Mouse (Mus musculus): ENCODE measurements around the gene Tmem131l. TPM values are rescaled to one million over a fixed set of nuclear protein-coding genes. Genes with fewer than 3 reads are reported as not detected.

Tmem131l gene
- polyA plus RNA-seq, 1 experiment, result 57.5 TPM

- Histone ChIP-seq H3K4me3 (ENCODE audit: insufficient read depth, low read length) (no peak overlapping the region), H3K4me1 (ENCODE audit: control insufficient read depth, insufficient read depth, low read length) (peaks cover 63% of the 10 kb centered on the region), H3K27ac (ENCODE audit: insufficient read depth, low read depth, low read length) (peak overlapping the region; percentile 60; the same call in 1 of the 2 replicates)
- TF ChIP-seq POLR2A (IDR thresholded peaks at IDR 0.05; ENCODE audit: borderline replicate concordance, low read depth, low read length) (no peak), CTCF (IDR thresholded peaks at IDR 0.05; ENCODE audit: low read depth, low read length) (no peak)
Observed at GRCm38 (mm10) chr3:83859595-83859994, 180.4 kb downstream of the Tmem131l start.

GRCm38 (mm10) chr3:83859071-83859470, 180.9 kb downstream of the Tmem131l start:
- peaks cover 58% of the 10 kb centered on the region for H3K4me1 ChIP-seq (ENCODE audit: control insufficient read depth, insufficient read depth, low read length)

GRCm38 (mm10) chr3:83857621-83858020, 182.4 kb downstream of the Tmem131l start:
- Histone ChIP-seq H3K4me3 (ENCODE audit: insufficient read depth, low read length) (no peak overlapping the region), H3K4me1 (ENCODE audit: control insufficient read depth, insufficient read depth, low read length) (peaks cover 51% of the 10 kb centered on the region), H3K27ac (ENCODE audit: insufficient read depth, low read depth, low read length) (no peak overlapping the region)
- TF ChIP-seq CTCF (IDR thresholded peaks at IDR 0.05; ENCODE audit: low read depth, low read length), result no peak
- no peak for TF ChIP-seq POLR2A (IDR thresholded peaks at IDR 0.05; ENCODE audit: borderline replicate concordance, low read depth, low read length)

More at GRCm38 (mm10) chr3:83859071-83859470, 180.9 kb downstream of the Tmem131l start:
- Histone ChIP-seq H3K4me3 (ENCODE audit: insufficient read depth, low read length) (no peak overlapping the region), H3K27ac (ENCODE audit: insufficient read depth, low read depth, low read length) (peak overlapping the region; percentile 60)
- TF ChIP-seq POLR2A (IDR thresholded peaks at IDR 0.05; ENCODE audit: borderline replicate concordance, low read depth, low read length), result no peak

GRCm38 (mm10) chr3:83855643-83856042, 184.3 kb downstream of the Tmem131l start:
- no peak overlapping the region for H3K4me3 ChIP-seq (ENCODE audit: insufficient read depth, low read length)
- TF ChIP-seq POLR2A (IDR thresholded peaks at IDR 0.05; ENCODE audit: borderline replicate concordance, low read depth, low read length), result no peak
- no peak for TF ChIP-seq CTCF (IDR thresholded peaks at IDR 0.05; ENCODE audit: low read depth, low read length)
- peaks cover 36% of the 10 kb centered on the region for H3K4me1 ChIP-seq (ENCODE audit: control insufficient read depth, insufficient read depth, low read length)
- no peak overlapping the region for H3K27ac ChIP-seq (ENCODE audit: insufficient read depth, low read depth, low read length)

DNA sequence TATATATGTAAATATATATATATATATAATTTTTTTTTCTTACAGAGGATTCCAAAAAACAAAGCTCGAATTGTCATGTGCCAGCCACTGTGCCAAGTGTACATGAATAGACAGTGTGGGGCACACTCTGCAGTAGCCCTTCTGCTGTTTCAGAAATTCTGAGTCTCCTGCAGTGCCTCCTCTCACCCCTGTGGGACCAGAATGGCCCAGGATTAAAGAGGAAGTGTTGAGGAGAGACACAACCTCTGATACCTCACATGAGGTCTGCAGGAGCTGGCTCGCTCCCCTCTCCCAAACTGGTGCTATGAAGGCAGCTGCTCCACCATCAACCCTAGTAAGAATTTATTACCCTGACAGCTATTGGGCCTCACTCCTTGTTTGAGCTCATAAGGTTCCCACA, 190.6 kb downstream of the Tmem131l start:
- Histone ChIP-seq H3K4me3 (ENCODE audit: insufficient read depth, low read length) (no peak overlapping the region), H3K27ac (ENCODE audit: insufficient read depth, low read depth, low read length) (no peak overlapping the region), H3K4me1 (ENCODE audit: control insufficient read depth, insufficient read depth, low read length) (peaks cover 18% of the 10 kb centered on the region)
- TF ChIP-seq CTCF (IDR thresholded peaks at IDR 0.05; ENCODE audit: low read depth, low read length) (no peak), POLR2A (IDR thresholded peaks at IDR 0.05; ENCODE audit: borderline replicate concordance, low read depth, low read length) (no peak)

Other genes starting within 250 kb of the Tmem131l start
- gene Tlr2, start 198.4 kb downstream of the Tmem131l start, polyA plus RNA-seq (2012; ENCODE audit: insufficient read depth, insufficient read length, missing spikeins), result 120 and 121 TPM in 2 replicates
- gene Mnd1, start 115.6 kb upstream of the Tmem131l start, polyA plus RNA-seq (2012; ENCODE audit: insufficient read depth, insufficient read length, missing spikeins), result 2.3 and 2.6 TPM in 2 replicates
- 0.87 TPM in 1 of 2 replicates, not detected in the other for gene Gm6525, start 133.9 kb upstream of the Tmem131l start, polyA plus RNA-seq (2012; ENCODE audit: insufficient read depth, insufficient read length, missing spikeins)